Mouse (Mus musculus) ES-Bruce4 (cell line): ENCODE measurements around the gene Kdm8. TPM values are rescaled to one million over a fixed set of nuclear protein-coding genes. Genes with fewer than 3 reads are reported as not detected.

Source experiments
- H3K27ac ChIP-seq: 2 replicates; pipeline ENCODE4 v1.5.1; 2012; ENCODE audit warnings: low read length, inconsistent platforms; ENCODE audit not compliant: insufficient read depth
- H3K27me3 ChIP-seq: 2 replicates; pipeline ENCODE4 v1.6.1; 2012; ENCODE audit warnings: mild to moderate bottlenecking, low read length, inconsistent platforms; ENCODE audit not compliant: control insufficient read depth, poor library complexity, insufficient read depth, severe bottlenecking
- H3K36me3 ChIP-seq: 2 replicates; pipeline ENCODE4 v1.6.1; 2012; ENCODE audit warnings: inconsistent platforms, mild to moderate bottlenecking, low read length, moderate library complexity; ENCODE audit not compliant: control insufficient read depth, poor library complexity, insufficient read depth, severe bottlenecking
- H3K4me1 ChIP-seq: one replicate; pipeline ENCODE4 v1.8.1; 2011; ENCODE audit warnings: low read length; ENCODE audit not compliant: control insufficient read depth, insufficient read depth
- H3K4me3 ChIP-seq: 2 replicates; pipeline ENCODE4 v1.5.1; 2011; ENCODE audit warnings: low read depth, mild to moderate bottlenecking, low read length
- H3K9ac ChIP-seq: 2 replicates; pipeline ENCODE4 v1.6.1; 2012; ENCODE audit warnings: low read depth, mild to moderate bottlenecking, inconsistent platforms; ENCODE audit not compliant: poor library complexity, severe bottlenecking
- H3K9me3 ChIP-seq: replicated peaks from 2 replicates; pipeline ENCODE4 v1.6.1; 2012; ENCODE audit warnings: mild to moderate bottlenecking, low read length, inconsistent platforms; ENCODE audit not compliant: control insufficient read depth, poor library complexity, insufficient read depth, severe bottlenecking
- CTCF ChIP-seq: IDR thresholded peaks from one replicate; pipeline ENCODE4 v1.8.1; 2011; ENCODE audit warnings: low read depth, low read length
- EP300 ChIP-seq: IDR thresholded peaks from 2 replicates; pipeline ENCODE4 v1.6.1; 2011; ENCODE audit warnings: low read depth, low read length; ENCODE audit not compliant: insufficient read depth
- POLR2A ChIP-seq: IDR thresholded peaks from one replicate; pipeline ENCODE4 v1.8.1; 2011; ENCODE audit warnings: low read length; ENCODE audit not compliant: insufficient read depth
- polyA plus RNA-seq: library from polyadenylated mRNA; stranded (reverse); fragments of >200 nt; gene quantifications from 2 replicates; pipeline ENCODE4 v1.2.4, GENCODE M21; 2011; ENCODE audit warnings: low read depth; ENCODE audit not compliant: missing spikeins, insufficient read depth, insufficient read length

The Kdm8 gene
- polyA plus RNA-seq, 1 experiment = 4.4 TPM

GRCm38 (mm10) chr7:125482886-125483285 lies 38.4 kb downstream of the Kdm8 start:
- Histone ChIP-seq H3K4me1 (no peaks in the 10 kb centered on the region), H3K4me3 (no peak overlapping the region), H3K27ac (no peak overlapping the region), H3K27me3 (no peaks in the 10 kb centered on the region), H3K9me3 (no peaks in the 10 kb centered on the region), H3K36me3 (no peaks in the 10 kb centered on the region), H3K9ac (no peak overlapping the region)
- TF ChIP-seq CTCF (no peak), POLR2A (no peak), EP300 (no peak)

DNA sequence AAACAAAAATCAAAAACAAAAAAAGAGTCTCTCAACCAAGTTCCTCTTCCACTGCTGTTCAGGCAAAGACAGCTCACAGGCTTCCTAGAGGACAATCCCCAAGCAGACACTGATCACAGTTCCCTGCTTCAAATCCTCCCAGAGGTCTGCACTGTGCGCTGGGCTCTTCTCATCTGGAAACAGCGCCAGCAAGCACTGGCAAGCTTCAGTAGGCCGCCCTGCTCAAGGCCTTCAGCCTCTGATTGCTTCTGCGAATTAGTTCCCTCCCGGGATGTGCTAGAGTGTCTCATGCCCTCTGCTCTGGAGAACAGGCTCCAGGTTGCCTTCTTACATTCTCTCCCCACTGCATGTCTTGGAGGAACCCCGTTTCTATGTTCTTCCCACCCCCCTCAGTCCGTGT lies 40.3 kb downstream of the Kdm8 start:
- Histone ChIP-seq H3K4me1 (no peaks in the 10 kb centered on the region), H3K4me3 (no peak overlapping the region), H3K27ac (no peak overlapping the region), H3K9ac (no peak overlapping the region), H3K36me3 (no peaks in the 10 kb centered on the region), H3K9me3 (no peaks in the 10 kb centered on the region), H3K27me3 (no peaks in the 10 kb centered on the region)
- TF ChIP-seq CTCF = no peak
- TF ChIP-seq EP300 = no peak
- TF ChIP-seq POLR2A = no peak

DNA sequence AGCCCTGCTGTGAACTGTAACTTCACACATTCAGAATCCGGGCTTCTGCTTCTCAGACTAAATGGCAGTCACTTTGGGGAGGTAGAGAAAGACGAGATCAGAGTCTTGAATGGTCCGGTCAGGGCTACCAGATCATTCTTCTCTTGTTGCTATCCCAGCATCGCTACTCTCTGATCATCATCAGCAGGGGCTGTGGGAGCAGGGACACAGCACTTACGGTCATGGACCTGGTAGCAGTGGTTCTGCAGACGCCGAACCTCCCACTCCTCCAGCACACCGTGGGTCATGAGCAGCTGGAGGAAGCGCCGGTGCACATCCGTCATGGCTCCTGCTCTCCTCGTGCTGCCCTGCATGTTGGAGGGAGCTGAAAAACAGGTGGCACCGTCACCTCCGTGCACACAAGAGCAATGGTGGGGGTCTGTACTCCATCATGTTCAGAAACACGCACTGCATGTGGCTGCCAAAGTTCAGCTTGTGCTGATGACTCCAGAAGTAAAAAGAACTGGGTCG lies 41.7 kb downstream of the Kdm8 start:
- no peaks in the 10 kb centered on the region for H3K36me3 ChIP-seq

GRCm38 (mm10) chr7:125487126-125487525 lies 42.6 kb downstream of the Kdm8 start:
- no peaks in the 10 kb centered on the region for H3K27me3 ChIP-seq
- no peaks in the 10 kb centered on the region for H3K4me1 ChIP-seq
- no peaks in the 10 kb centered on the region for H3K36me3 ChIP-seq
- no peak overlapping the region for H3K4me3 ChIP-seq
- no peak overlapping the region for H3K9ac ChIP-seq
- H3K9me3 ChIP-seq = no peaks in the 10 kb centered on the region
- H3K27ac ChIP-seq = no peak overlapping the region
- TF ChIP-seq POLR2A = no peak
- no peak for TF ChIP-seq CTCF
- TF ChIP-seq EP300 = no peak

More for the DNA sequence above, 41.7 kb downstream of the Kdm8 start:
- H3K4me1 ChIP-seq = no peaks in the 10 kb centered on the region
- no peak overlapping the region for H3K4me3 ChIP-seq
- TF ChIP-seq POLR2A (no peak), EP300 (no peak), CTCF (no peak)
- H3K9me3 ChIP-seq = no peaks in the 10 kb centered on the region
- no peaks in the 10 kb centered on the region for H3K27me3 ChIP-seq
- no peak overlapping the region for H3K9ac ChIP-seq
- H3K27ac ChIP-seq = no peak overlapping the region

DNA sequence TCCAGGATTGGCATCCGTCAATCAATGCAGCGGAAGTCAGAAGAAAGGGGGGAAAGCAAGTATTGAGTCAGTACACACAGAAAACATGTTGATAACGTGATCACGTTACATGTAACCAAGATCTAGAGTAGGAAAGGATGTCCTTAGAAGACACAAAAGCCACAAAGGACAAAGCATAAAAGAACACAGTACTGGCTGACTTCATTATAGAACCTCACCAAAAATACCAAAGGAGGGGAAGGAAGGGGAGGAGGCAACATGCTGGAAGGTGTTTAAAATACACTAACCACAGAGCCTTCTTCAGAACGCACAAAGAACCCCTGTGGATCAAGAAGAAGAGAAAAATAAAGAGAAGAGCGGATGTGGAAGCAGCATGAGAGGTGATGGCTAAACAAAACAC lies 44.2 kb downstream of the Kdm8 start:
- Histone ChIP-seq H3K9ac (no peak overlapping the region), H3K9me3 (no peaks in the 10 kb centered on the region), H3K27ac (no peak overlapping the region)

GRCm38 (mm10) chr7:125489636-125490035 lies 45.2 kb downstream of the Kdm8 start:
- H3K4me3 ChIP-seq = no peak overlapping the region

More for the DNA sequence above, 44.2 kb downstream of the Kdm8 start:
- H3K4me3 ChIP-seq = no peak overlapping the region
- H3K36me3 ChIP-seq = no peaks in the 10 kb centered on the region
- no peak for TF ChIP-seq POLR2A
- TF ChIP-seq CTCF = no peak
- TF ChIP-seq EP300 = no peak
- no peaks in the 10 kb centered on the region for H3K27me3 ChIP-seq
- no peaks in the 10 kb centered on the region for H3K4me1 ChIP-seq

More at GRCm38 (mm10) chr7:125489636-125490035, 45.2 kb downstream of the Kdm8 start:
- H3K36me3 ChIP-seq = no peaks in the 10 kb centered on the region
- no peaks in the 10 kb centered on the region for H3K27me3 ChIP-seq
- H3K4me1 ChIP-seq = no peaks in the 10 kb centered on the region
- H3K9ac ChIP-seq = no peak overlapping the region
- TF ChIP-seq POLR2A (no peak), CTCF (no peak), EP300 (no peak)
- no peaks in the 10 kb centered on the region for H3K9me3 ChIP-seq
- no peak overlapping the region for H3K27ac ChIP-seq
